Mouse (Mus musculus) adrenal gland, postnatal 10 days (tissue): ENCODE measurements around the gene Mrps23. TPM values are rescaled to one million over a fixed set of nuclear protein-coding genes. Genes with fewer than 3 reads are reported as not detected.
A peak's percentile ranks its signal among the peaks of the same experiment; 100 is the strongest.

Experiments used
- DNase-seq: peaks from one replicate; pipeline ENCODE4 v3.0.0; 2021; ENCODE audit warnings: mixed read lengths
- long read RNA-seq, 2 experiments: library from polyadenylated mRNA; stranded (forward); transcript quantifications; one replicate each; pipeline ENCODE4 v2.0.0; 2021
- total RNA-seq, 2 experiments: library from RNA; stranded (reverse); gene quantifications; 2 replicates each; pipeline ENCODE4 v1.2.3; 2021

The Mrps23 gene
- 100 to 1,000 TPM; 175 to 192 TPM for total RNA-seq
- long read RNA-seq, experiment 1, transcript Mrps23-203 (5 exons, 1,404 nt): minor isoform, 23 of 148 reads
- long read RNA-seq, experiment 1, transcript Mrps23-201 (5 exons, 1,332 nt): major isoform, 110 of 148 reads
- long read RNA-seq, experiment 1, partial matches to known transcripts: 12 of 148 reads
- long read RNA-seq, experiment 1, other reads (novel, unspliced or antisense): 2 of 148 reads
- long read RNA-seq, experiment 2, transcript Mrps23-201 (5 exons, 1,332 nt): major isoform, 59 of 82 reads
- long read RNA-seq, experiment 2, transcript Mrps23-203 (5 exons, 1,404 nt): minor isoform, 16 of 82 reads
- long read RNA-seq, experiment 2, partial matches to known transcripts: 0 of 82 reads
- long read RNA-seq, experiment 2, other reads (novel, unspliced or antisense): 7 of 82 reads

GRCm38 (mm10) chr11:88203712-88204532 lies at the start of gene Mrps23:
Gene Mrps23, plus strand, starts transcription at chr11:88204388.
- peak; percentile 94 for DNase-seq

GRCm38 (mm10) chr11:88154500-88154899 lies 49.7 kb upstream of the Mrps23 start:
- no peak for DNase-seq

GRCm38 (mm10) chr11:88155451-88155850 lies 48.7 kb upstream of the Mrps23 start:
- DNase-seq: peak; percentile 73

- no peak for DNase-seq
These were observed 48.2 kb upstream of the Mrps23 start for GRCm38 (mm10) chr11:88155998-88156397.

GRCm38 (mm10) chr11:88156403-88156802 lies 47.8 kb upstream of the Mrps23 start:
- DNase-seq: no peak

- peak; percentile 73 for DNase-seq
These were observed 45.3 kb upstream of the Mrps23 start for GRCm38 (mm10) chr11:88158842-88159246.

- DNase-seq: no peak
These were observed 44.8 kb upstream of the Mrps23 start for GRCm38 (mm10) chr11:88159389-88159788.

- DNase-seq: no peak
These were observed 43.9 kb upstream of the Mrps23 start for GRCm38 (mm10) chr11:88160316-88160715.

GRCm38 (mm10) chr11:88161051-88161581 lies 43.1 kb upstream of the Mrps23 start:
- peak; percentile 83 for DNase-seq

GRCm38 (mm10) chr11:88161651-88162362 lies 42.4 kb upstream of the Mrps23 start:
- DNase-seq: peak; percentile 96

- no peak for DNase-seq
These were observed 41.4 kb upstream of the Mrps23 start for GRCm38 (mm10) chr11:88162740-88163139.

- DNase-seq: no peak
These were observed 39.9 kb upstream of the Mrps23 start for GRCm38 (mm10) chr11:88164213-88164723.

- DNase-seq: peak; percentile 95
These were observed 39.3 kb upstream of the Mrps23 start for GRCm38 (mm10) chr11:88164801-88165377.

- no peak for DNase-seq
These were observed 38.4 kb upstream of the Mrps23 start for GRCm38 (mm10) chr11:88165683-88166364.

GRCm38 (mm10) chr11:88166471-88166870 lies 37.7 kb upstream of the Mrps23 start:
- no peak for DNase-seq

- no peak for DNase-seq
These were observed 35.6 kb upstream of the Mrps23 start for GRCm38 (mm10) chr11:88168611-88169010.

- no peak for DNase-seq
These were observed 34.6 kb upstream of the Mrps23 start for GRCm38 (mm10) chr11:88169531-88170040.

- no peak for DNase-seq
These were observed 33.6 kb upstream of the Mrps23 start for GRCm38 (mm10) chr11:88170606-88171005.

GRCm38 (mm10) chr11:88171876-88172442 lies 32.2 kb upstream of the Mrps23 start:
- DNase-seq: no peak

- DNase-seq: peak; percentile 70
These were observed 31.4 kb upstream of the Mrps23 start for GRCm38 (mm10) chr11:88172601-88173325.
